Mouse (Mus musculus): ENCODE results near the gene Card19. TPM values are rescaled to one million over a fixed set of nuclear protein-coding genes. Genes with fewer than 3 reads are reported as not detected.

The Card19 gene
- total RNA-seq, 2 experiments from 2014 or later, result 7.6 to 12.6 TPM

- intact Hi-C loops (cut with DNase I), result no loop called here
- peak; percentile 86 for DNase-seq
These were observed 19.1 kb downstream of the Card19 start for GRCm38 (mm10) chr13:49196766-49197165.

- intact Hi-C loops (cut with DNase I), result no loop called here
- no peak for DNase-seq
These were observed 19.6 kb downstream of the Card19 start for GRCm38 (mm10) chr13:49196211-49196610.

GRCm38 (mm10) chr13:49195651-49196050 is 20.2 kb downstream of the Card19 start:
- intact Hi-C loops (cut with DNase I), result no loop called here
- no peak for DNase-seq

- DNase-seq, result no peak
- intact Hi-C loops (cut with DNase I), result no loop called here
These were observed 21.0 kb downstream of the Card19 start for GRCm38 (mm10) chr13:49194811-49195210.

- intact Hi-C loops (cut with DNase I), result no loop called here
- DNase-seq, result no peak
These were observed 22.2 kb downstream of the Card19 start for GRCm38 (mm10) chr13:49193650-49194049.

GRCm38 (mm10) chr13:49192156-49192855 is 23.5 kb downstream of the Card19 start:
- intact Hi-C loops (cut with DNase I), result no loop called here
- no peak for DNase-seq

- intact Hi-C loops (cut with DNase I), result no loop called here
- DNase-seq, result no peak
These were observed 24.2 kb downstream of the Card19 start for GRCm38 (mm10) chr13:49191673-49192035.

- intact Hi-C loops (cut with DNase I), result no loop called here
- DNase-seq, result no peak
These were observed 24.8 kb downstream of the Card19 start for GRCm38 (mm10) chr13:49190876-49191672.

- intact Hi-C loops (cut with DNase I), result no loop called here
- DNase-seq, result no peak
These were observed 25.6 kb downstream of the Card19 start for GRCm38 (mm10) chr13:49189970-49190870.

- DNase-seq, result no peak
- intact Hi-C loops (cut with DNase I), result no loop called here
These were observed 26.9 kb downstream of the Card19 start for GRCm38 (mm10) chr13:49188966-49189360.

- intact Hi-C loops (cut with DNase I), result no loop called here
- DNase-seq, result no peak
These were observed 27.4 kb downstream of the Card19 start for GRCm38 (mm10) chr13:49188219-49188965.

GRCm38 (mm10) chr13:49187288-49188218 is 28.3 kb downstream of the Card19 start, which contains the start of gene Ninj1:
TSS of gene Ninj1 (plus strand) at chr13:49187485.
- DNase-seq, result peak; percentile 88
- intact Hi-C loops (cut with DNase I), result no loop called here

- DNase-seq, result no peak
- intact Hi-C loops (cut with DNase I), result no loop called here
These were observed 29.0 kb downstream of the Card19 start for GRCm38 (mm10) chr13:49186798-49187287.

- no peak for DNase-seq
- intact Hi-C loops (cut with DNase I), result no loop called here
These were observed 32.2 kb downstream of the Card19 start for GRCm38 (mm10) chr13:49183646-49184045.

GRCm38 (mm10) chr13:49183161-49183560 is 32.7 kb downstream of the Card19 start:
- intact Hi-C loops (cut with DNase I), result no loop called here
- DNase-seq, result no peak

- peak; percentile 72 for DNase-seq
- intact Hi-C loops (cut with DNase I), result no loop called here
These were observed 34.3 kb downstream of the Card19 start for GRCm38 (mm10) chr13:49181411-49181984.

- DNase-seq, result no peak
- intact Hi-C loops (cut with DNase I), result no loop called here
These were observed 35.1 kb downstream of the Card19 start for GRCm38 (mm10) chr13:49180691-49181090.

- DNase-seq, result no peak
- intact Hi-C loops (cut with DNase I), result no loop called here
These were observed 35.6 kb downstream of the Card19 start for GRCm38 (mm10) chr13:49180274-49180673.
